Mouse (Mus musculus): ENCODE measurements around the gene Kalrn.

DNA sequence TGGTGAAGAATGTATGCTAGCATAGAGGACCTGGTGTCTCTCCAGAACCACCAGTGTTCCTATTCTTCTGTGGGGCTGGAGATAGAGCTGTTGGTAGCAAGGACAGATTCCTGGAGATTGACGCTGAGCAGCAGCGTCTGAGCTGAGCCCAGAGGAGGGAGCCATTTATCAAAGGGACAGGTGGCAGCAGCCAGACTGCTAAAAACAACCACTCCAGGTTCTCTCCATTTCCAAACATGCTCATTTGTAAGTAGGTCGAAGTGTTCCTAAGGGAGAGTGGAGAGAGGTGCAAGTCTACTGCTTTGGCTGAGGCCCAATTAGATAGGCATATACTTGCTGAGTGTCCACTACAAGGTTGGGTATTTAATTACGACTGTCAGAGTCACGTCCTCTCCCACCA, 470.6 kb downstream of the Kalrn start:
- TF ChIP-seq CTCF (IDR thresholded peaks at IDR 0.05; ENCODE audit: extremely low read depth, insufficient read length, insufficient replicate concordance, low read depth, low read length): no peak
- TF ChIP-seq POLR2A (IDR thresholded peaks at IDR 0.05; ENCODE audit: low read depth, low read length): no peak
